Mouse (Mus musculus) CD4-positive, CD25-positive, alpha-beta regulatory T cell, adult 2 months (primary cell): ENCODE data around the gene Lyrm7.
A peak's percentile ranks its signal among the peaks of the same experiment; 100 is the strongest.

Experiments
- DNase-seq: peaks from one replicate; pipeline ENCODE4 v3.0.0-alpha.2; 2012; ENCODE audit warnings: low read depth, low spot score

Lyrm7 gene

GRCm38 (mm10) chr11:54845470-54846442, 15.0 kb downstream of the Lyrm7 start:
- DNase-seq: no peak

- DNase-seq: peak; percentile 27
Observed at GRCm38 (mm10) chr11:54844959-54845358, 15.8 kb downstream of the Lyrm7 start.

DNA sequence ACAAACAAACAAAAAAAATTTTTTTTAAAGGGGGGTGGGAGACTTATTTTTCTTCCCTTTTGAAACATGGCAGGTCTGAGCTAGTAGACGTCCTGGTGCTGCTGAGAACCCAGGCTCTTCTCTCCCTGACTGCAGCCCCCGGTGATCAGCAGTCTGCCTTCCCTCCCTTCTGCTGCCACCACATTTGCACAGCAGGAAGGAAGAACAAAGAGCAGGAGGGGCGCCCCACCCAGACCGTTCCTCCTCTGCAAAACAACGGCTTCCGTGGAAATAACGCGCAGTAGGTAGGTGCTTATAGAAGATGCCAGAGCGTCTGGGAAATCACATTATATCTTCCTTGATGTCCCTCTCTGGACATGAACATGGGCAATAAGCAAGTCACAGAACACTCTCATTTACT, 16.3 kb downstream of the Lyrm7 start:
- DNase-seq: peak; percentile 81

DNA sequence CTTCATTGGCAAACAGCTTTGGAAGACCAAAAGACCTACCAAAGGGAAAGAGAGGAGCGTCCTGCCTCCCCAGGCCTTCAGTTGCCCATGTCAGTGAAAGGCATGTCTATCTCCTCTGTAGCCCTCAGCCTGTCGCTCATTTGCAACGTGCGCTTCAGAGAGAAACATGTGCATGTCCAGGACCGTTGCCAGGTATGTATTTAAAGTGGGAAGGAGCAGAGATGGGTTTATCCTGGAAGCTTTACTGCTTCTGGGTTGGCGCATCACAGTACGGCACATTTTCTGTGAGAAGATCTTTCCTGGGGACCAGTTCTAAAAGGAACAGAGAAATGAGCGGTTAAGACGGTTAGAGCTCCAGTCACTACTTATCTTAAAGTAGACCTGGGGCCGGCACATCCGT, 19.8 kb downstream of the Lyrm7 start:
- no peak for DNase-seq

- DNase-seq: no peak
Observed at GRCm38 (mm10) chr11:54839696-54840095, 21.0 kb downstream of the Lyrm7 start.

- DNase-seq: no peak
Observed at GRCm38 (mm10) chr11:54836106-54836505, 24.6 kb downstream of the Lyrm7 start.

- peak; percentile 78 for DNase-seq
Observed at GRCm38 (mm10) chr11:54834596-54834995, 26.1 kb downstream of the Lyrm7 start.

DNA sequence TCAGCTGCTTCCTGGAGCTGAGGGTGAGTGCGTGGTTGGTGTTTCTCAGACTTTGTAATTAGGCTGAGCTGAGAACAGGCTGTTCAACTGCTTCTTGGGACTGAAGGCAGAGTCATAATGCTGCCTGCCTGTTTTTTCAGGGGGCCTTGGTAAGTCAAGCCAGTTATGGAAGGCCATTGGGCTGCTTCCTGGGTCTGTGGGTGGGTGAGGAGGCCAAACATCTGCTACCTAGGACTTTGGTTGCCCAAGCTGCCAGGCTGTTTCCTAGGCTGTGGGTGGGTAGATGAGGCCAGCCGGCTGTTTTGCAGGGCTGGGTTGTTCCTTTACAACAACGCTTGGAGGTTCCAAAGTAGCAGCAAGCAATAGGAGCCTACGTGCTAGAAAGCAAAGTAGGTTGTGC, 26.9 kb downstream of the Lyrm7 start:
- no peak for DNase-seq

DNA sequence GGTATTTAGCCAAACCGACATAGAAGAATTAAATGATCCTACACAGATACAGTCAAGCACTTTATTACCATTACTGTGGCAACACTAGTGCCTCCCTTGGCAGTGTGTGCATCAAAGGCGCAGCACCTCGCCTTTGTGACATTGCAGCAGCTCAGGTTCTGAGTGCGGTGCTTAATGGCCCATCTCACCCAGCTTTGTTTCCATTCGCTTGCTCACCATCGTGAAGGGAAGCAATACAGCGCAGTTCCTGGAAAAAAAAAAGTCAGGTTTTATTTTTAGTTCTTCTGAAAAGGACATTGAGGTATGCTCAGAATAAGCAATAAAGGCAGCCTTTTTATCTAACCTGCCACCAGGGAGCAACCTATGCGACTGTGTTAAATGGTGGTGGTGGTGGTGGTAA, 33.9 kb downstream of the Lyrm7 start:
- peak; percentile 30 for DNase-seq

GRCm38 (mm10) chr11:54825774-54826173, 34.9 kb downstream of the Lyrm7 start:
- DNase-seq: peak; percentile 26

DNA sequence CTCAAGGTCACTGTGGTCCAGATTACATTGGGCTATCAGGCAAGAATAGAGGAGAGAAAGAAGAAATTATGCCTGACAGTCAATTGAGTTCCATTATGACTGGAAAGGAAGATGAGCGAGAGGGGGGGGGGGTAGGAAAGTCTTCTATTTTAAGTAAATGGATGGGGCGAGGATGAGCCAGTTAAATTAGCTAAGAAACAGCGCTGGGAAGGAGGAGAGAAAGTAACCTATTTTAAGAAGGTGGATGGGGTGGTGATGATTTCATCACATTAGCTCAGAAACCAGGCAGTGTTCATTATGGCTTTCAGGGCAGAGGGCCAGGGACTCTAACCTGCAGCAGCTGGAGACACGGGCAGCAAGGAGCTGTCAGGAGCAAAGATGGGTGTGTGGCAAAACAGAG, 37.2 kb downstream of the Lyrm7 start:
- no peak for DNase-seq

- no peak for DNase-seq
Observed at GRCm38 (mm10) chr11:54819489-54819888, 41.2 kb downstream of the Lyrm7 start.

- no peak for DNase-seq
Observed at GRCm38 (mm10) chr11:54817449-54817848, 43.3 kb downstream of the Lyrm7 start.

GRCm38 (mm10) chr11:54815659-54816058, 45.1 kb downstream of the Lyrm7 start:
- no peak for DNase-seq

- no peak for DNase-seq
Observed at GRCm38 (mm10) chr11:54812812-54813516, 47.8 kb downstream of the Lyrm7 start.

- DNase-seq: no peak
Observed at GRCm38 (mm10) chr11:54812314-54812713, 48.4 kb downstream of the Lyrm7 start.

DNA sequence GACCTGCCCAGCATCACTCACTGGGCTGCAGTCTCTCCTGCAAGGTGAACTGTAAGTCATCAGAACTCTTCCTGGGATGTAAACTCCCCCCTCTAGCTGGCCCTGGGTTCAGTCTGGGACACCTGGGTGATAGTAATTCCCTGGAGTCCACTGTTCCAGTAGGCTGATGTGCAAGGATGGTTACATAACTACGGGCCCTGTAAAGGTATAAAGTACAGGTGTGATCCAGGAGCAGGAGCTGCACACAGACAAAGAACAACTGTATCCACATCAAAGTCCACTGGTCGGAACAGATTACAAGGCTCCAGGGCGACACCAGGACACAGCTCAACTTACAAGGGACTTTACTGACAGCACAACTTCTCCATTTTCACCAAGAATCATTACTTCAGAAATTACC, 49.7 kb downstream of the Lyrm7 start:
- DNase-seq: no peak

- DNase-seq: no peak
Observed at GRCm38 (mm10) chr11:54809582-54809981, 51.1 kb downstream of the Lyrm7 start.

- peak; percentile 57 for DNase-seq
Observed at GRCm38 (mm10) chr11:54808177-54808576, 52.5 kb downstream of the Lyrm7 start.

DNA sequence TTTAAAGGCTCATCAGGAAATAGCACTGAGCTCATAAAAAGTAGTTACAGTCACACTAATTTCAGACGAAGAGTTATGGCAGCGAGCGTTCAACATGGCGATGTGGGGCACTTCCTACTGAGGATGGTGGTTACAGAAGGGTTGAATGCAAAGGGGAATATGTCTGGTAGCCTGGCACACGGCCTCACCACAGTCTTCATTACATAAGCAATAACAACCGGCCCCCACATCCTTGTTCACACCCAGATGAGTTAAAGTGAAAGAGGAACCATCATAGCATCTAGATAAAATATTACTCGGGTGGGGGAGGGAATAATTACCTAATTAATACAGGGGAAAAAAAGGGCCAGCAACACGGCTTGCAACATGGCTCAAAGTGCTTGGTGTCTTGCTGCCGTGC, 53.0 kb downstream of the Lyrm7 start:
- DNase-seq: peak; percentile 83

- DNase-seq: peak; percentile 9
Observed at GRCm38 (mm10) chr11:54806891-54807290, 53.8 kb downstream of the Lyrm7 start.

DNA sequence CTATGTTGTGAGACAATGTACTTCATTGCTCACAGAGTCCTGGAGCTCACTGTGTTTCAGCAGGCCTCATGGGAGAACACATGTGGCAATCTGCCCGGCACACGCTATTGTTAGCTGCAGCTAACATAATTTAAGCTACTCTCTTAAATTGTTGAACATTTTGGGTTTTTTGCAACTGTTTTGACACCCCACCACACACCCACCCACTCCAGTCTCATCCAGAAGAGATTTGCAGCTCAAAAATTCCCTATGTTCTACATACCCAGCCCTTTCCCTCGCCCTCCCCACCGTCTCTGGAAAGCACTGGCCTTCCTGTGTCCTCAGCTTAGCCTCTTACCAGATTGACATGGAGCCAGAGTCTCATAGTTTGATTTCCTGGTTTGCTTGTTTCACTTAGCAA, 55.5 kb downstream of the Lyrm7 start:
- no peak for DNase-seq

- DNase-seq: no peak
Observed at GRCm38 (mm10) chr11:54802621-54803020, 58.1 kb downstream of the Lyrm7 start.
